Mouse (Mus musculus) thymus, adult 2 months (tissue): ENCODE results near the gene Hacl1.

Source experiments
- CTCF ChIP-seq: fragments of 200-500 bp; IDR thresholded peaks from 2 replicates; pipeline ENCODE4 v1.5.1; 2012; ENCODE audit warnings: mild to moderate bottlenecking, control low read depth, low read length, moderate library complexity, borderline replicate concordance; ENCODE audit not compliant: control insufficient read depth, poor library complexity, insufficient read depth; ENCODE audit errors: extremely low read depth
- POLR2A ChIP-seq: fragments of 200-500 bp; IDR thresholded peaks from 2 replicates; pipeline ENCODE4 v1.6.1; 2012; ENCODE audit warnings: mild to moderate bottlenecking, low read length, control low read depth, moderate library complexity; ENCODE audit not compliant: control insufficient read depth, poor library complexity, insufficient read depth; ENCODE audit errors: extremely low read depth

- TF ChIP-seq CTCF (no peak), POLR2A (no peak)
Observed at GRCm38 (mm10) chr14:31654816-31655215, 13.7 kb upstream of the Hacl1 start.
